Comparison of ENCODE assay signal across 23 mouse cellular contexts in genomic region chr8:49175386-49175785, GRCm38 (mm10).
DNase-seq lines count a peak whose midpoint lies in the region; ATAC-seq and TF ChIP-seq lines count a peak whose summit lies in the region.
"Had no signal": no experiment of that assay in that cellular context is flagged by ENCODE, and none has a peak within 500 bp of the region (broad histone marks: within the 10 kb centered on the region; RNA-seq: fewer than 3 reads in every experiment).

No protein-coding gene starts in this region.

- WGBS in stomach, postnatal 0 days = 66% methylated on average over 4 of the region's 4 CpGs
- WGBS in liver, embryonic 12.5 days (ENCODE audit: insufficient replicate concordance) = 65% methylated on average over 4 of the region's 4 CpGs
- 90% methylated on average over 4 of the region's 4 CpGs for WGBS in hindbrain, embryonic 12.5 days
- WGBS in midbrain, embryonic 10.5 days = 89% methylated on average over 4 of the region's 4 CpGs
- WGBS in midbrain, postnatal 0 days = 88% methylated on average over 4 of the region's 4 CpGs

- DNase-seq in R1 (ENCODE audit: low read depth, low spot score) = peak; percentile 3
- DNase-seq in fat pad, adult 2 months (ENCODE audit: extremely low read depth, low read depth, low spot score) = peak; percentile 74
- DNase-seq in gonadal fat pad, adult 2 months (ENCODE audit: low read depth) = peak; percentile 81
- DNase-seq in stomach, postnatal 0 days (ENCODE audit: low spot score) = no peak
- no peak for DNase-seq in midbrain, embryonic 10.5 days (ENCODE audit: low spot score)
- DNase-seq in midbrain, postnatal 0 days (ENCODE audit: low spot score) = no peak
- DNase-seq: adrenal gland, adult 2 months; adrenal gland, adult 8-10 months; adrenal gland, postnatal 10 days; adrenal gland, postnatal 14 days; adrenal gland, postnatal 25 days; adrenal gland, postnatal 36 days; B cell, adult 2 months; cerebellum, adult 11 months; cerebellum, adult 11-12 months; cerebellum, adult 18-20 months had no signal

- no peaks in the 10 kb centered on the region for H3K27me3 ChIP-seq in stomach, postnatal 0 days (ENCODE audit: control insufficient read depth, insufficient read depth, low read length)
- H3K27me3 ChIP-seq in liver, embryonic 12.5 days (replicated peaks) = no peaks in the 10 kb centered on the region
- no peaks in the 10 kb centered on the region for H3K27me3 ChIP-seq in hindbrain, embryonic 12.5 days
- H3K27me3 ChIP-seq in midbrain, embryonic 10.5 days (ENCODE audit: low read depth, poor library complexity, severe bottlenecking) = no peaks in the 10 kb centered on the region
- no peaks in the 10 kb centered on the region for H3K27me3 ChIP-seq in midbrain, postnatal 0 days (ENCODE audit: insufficient read depth, low read length)
- H3K27me3 ChIP-seq: CH12.LX had no signal

- no peak for TF ChIP-seq EP300 in stomach, postnatal 0 days (optimal IDR thresholded peaks at IDR 0.05)

- H3K36me3 ChIP-seq in stomach, postnatal 0 days (ENCODE audit: control insufficient read depth, insufficient read depth, low read length) = no peaks in the 10 kb centered on the region
- no peaks in the 10 kb centered on the region for H3K36me3 ChIP-seq in liver, embryonic 12.5 days
- H3K36me3 ChIP-seq in hindbrain, embryonic 12.5 days = no peaks in the 10 kb centered on the region
- H3K36me3 ChIP-seq in midbrain, embryonic 10.5 days = no peaks in the 10 kb centered on the region
- H3K36me3 ChIP-seq in midbrain, postnatal 0 days (ENCODE audit: insufficient read depth, low read length) = no peaks in the 10 kb centered on the region
- H3K36me3 ChIP-seq: G1E had no signal

- no peaks in the 10 kb centered on the region for H3K9me3 ChIP-seq in stomach, postnatal 0 days (ENCODE audit: control insufficient read depth, low read length)
- no peaks in the 10 kb centered on the region for H3K9me3 ChIP-seq in liver, embryonic 12.5 days (replicated peaks)
- no peaks in the 10 kb centered on the region for H3K9me3 ChIP-seq in hindbrain, embryonic 12.5 days (replicated peaks)
- no peaks in the 10 kb centered on the region for H3K9me3 ChIP-seq in midbrain, embryonic 10.5 days (replicated peaks)
- H3K9me3 ChIP-seq in midbrain, postnatal 0 days (ENCODE audit: low read length) = no peaks in the 10 kb centered on the region

- H3K27ac ChIP-seq in stomach, postnatal 0 days (replicated peaks) = no peak overlapping the region
- H3K27ac ChIP-seq in liver, embryonic 12.5 days = no peak overlapping the region
- H3K27ac ChIP-seq in hindbrain, embryonic 12.5 days = no peak overlapping the region
- no peak overlapping the region for H3K27ac ChIP-seq in midbrain, embryonic 10.5 days (replicated peaks)
- H3K27ac ChIP-seq in midbrain, postnatal 0 days (ENCODE audit: low read depth, low read length) = no peak overlapping the region

- H3K4me1 ChIP-seq in stomach, postnatal 0 days (replicated peaks; ENCODE audit: control insufficient read depth, insufficient read depth) = no peaks in the 10 kb centered on the region
- no peaks in the 10 kb centered on the region for H3K4me1 ChIP-seq in liver, embryonic 12.5 days
- no peaks in the 10 kb centered on the region for H3K4me1 ChIP-seq in hindbrain, embryonic 12.5 days
- H3K4me1 ChIP-seq in midbrain, embryonic 10.5 days = no peaks in the 10 kb centered on the region
- no peaks in the 10 kb centered on the region for H3K4me1 ChIP-seq in midbrain, postnatal 0 days (ENCODE audit: insufficient read depth, low read length)

- H3K9ac ChIP-seq in stomach, postnatal 0 days (ENCODE audit: low read length) = no peak overlapping the region
- no peak overlapping the region for H3K9ac ChIP-seq in liver, embryonic 12.5 days
- no peak overlapping the region for H3K9ac ChIP-seq in hindbrain, embryonic 12.5 days
- no peak overlapping the region for H3K9ac ChIP-seq in midbrain, postnatal 0 days (replicated peaks; ENCODE audit: low read length, poor library complexity, severe bottlenecking)

- TF ChIP-seq CTCF in stomach, postnatal 0 days (IDR thresholded peaks at IDR 0.05; ENCODE audit: low read depth) = 0 out of 2 replicates have a peak, but pooled peaks have one; percentile 6
- no peak for TF ChIP-seq CTCF in midbrain, postnatal 0 days (IDR thresholded peaks at IDR 0.05)

- no peak overlapping the region for H3K4me2 ChIP-seq in stomach, postnatal 0 days (replicated peaks; ENCODE audit: low read depth)
- H3K4me2 ChIP-seq in liver, embryonic 12.5 days = no peak overlapping the region
- no peak overlapping the region for H3K4me2 ChIP-seq in hindbrain, embryonic 12.5 days (replicated peaks)
- no peak overlapping the region for H3K4me2 ChIP-seq in midbrain, postnatal 0 days (ENCODE audit: low read depth, low read length, poor library complexity, severe bottlenecking)

- no peak for ATAC-seq in stomach, postnatal 0 days (ENCODE audit: low FRiP score, low TSS enrichment)
- ATAC-seq in liver, embryonic 12.5 days = no peak
- no peak for ATAC-seq in hindbrain, embryonic 12.5 days (ENCODE audit: low FRiP score)
- ATAC-seq in midbrain, postnatal 0 days (ENCODE audit: low FRiP score) = no peak
- ATAC-seq: activated CD4-positive, CD25-positive, alpha-beta regulatory T cell, adult 4 months; CD4-positive, CD25-positive, alpha-beta regulatory T cell, adult 4 months; Patski had no signal

- no peak overlapping the region for H3K4me3 ChIP-seq in stomach, postnatal 0 days (ENCODE audit: low read depth, low read length)
- H3K4me3 ChIP-seq in liver, embryonic 12.5 days = no peak overlapping the region
- H3K4me3 ChIP-seq in hindbrain, embryonic 12.5 days = no peak overlapping the region
- H3K4me3 ChIP-seq in midbrain, embryonic 10.5 days = no peak overlapping the region
- no peak overlapping the region for H3K4me3 ChIP-seq in midbrain, postnatal 0 days (ENCODE audit: low read depth, low read length)

Comparison
In these comparisons a context has a peak if more than half of its experiments do, and no peak if none do; other contexts are left out.
1. DNase-seq: peak in R1 (single experiment), fat pad, adult 2 months (single experiment) and gonadal fat pad, adult 2 months (single experiment); none in stomach, postnatal 0 days (single experiment), midbrain, embryonic 10.5 days (single experiment) and midbrain, postnatal 0 days (single experiment).